Mouse (Mus musculus) erythroblast, embryonic 14.5 days (primary cell): ENCODE measurements around the gene Clec2h. TPM values are rescaled to one million over a fixed set of nuclear protein-coding genes. Genes with fewer than 3 reads are reported as not detected.
"Not testable (repeated sequence)": the region's sequence is repeated elsewhere in the genome, so short reads cannot be mapped to it uniquely, and the experiment has no call there.

Source experiments
- H3K27me3 ChIP-seq: 2 replicates; pipeline ENCODE4 v1.6.1; 2012; ENCODE audit warnings: inconsistent platforms; ENCODE audit not compliant: control insufficient read depth
- H3K36me3 ChIP-seq: 2 replicates; pipeline ENCODE4 v1.6.1; 2012; ENCODE audit warnings: mild to moderate bottlenecking, inconsistent platforms; ENCODE audit not compliant: control insufficient read depth
- H3K4me1 ChIP-seq: 2 replicates; pipeline ENCODE4 v1.6.1; 2012; ENCODE audit warnings: inconsistent platforms; ENCODE audit not compliant: control insufficient read depth
- H3K4me3 ChIP-seq: replicated peaks from 2 replicates; pipeline ENCODE3; 2012; ENCODE audit warnings: moderate library complexity, mild to moderate bottlenecking, inconsistent platforms
- H3K9me3 ChIP-seq: 2 replicates; pipeline ENCODE4 v1.6.1; 2012; ENCODE audit warnings: low read length, inconsistent platforms, mixed read lengths; ENCODE audit not compliant: control insufficient read depth
- GATA1 ChIP-seq: IDR thresholded peaks from 2 replicates; pipeline ENCODE4 v1.6.1; 2012; ENCODE audit warnings: low read length, inconsistent platforms, mixed read lengths
- TAL1 ChIP-seq: IDR thresholded peaks from 3 replicates; pipeline ENCODE4 v1.6.1; 2012; ENCODE audit warnings: low read length, inconsistent platforms, mixed read lengths
- polyA plus RNA-seq: library from polyadenylated mRNA; stranded (reverse); fragments of >175 nt; gene quantifications from 2 replicates; pipeline ENCODE4 v1.2.3, GENCODE M21; 2012

Clec2h gene
- polyA plus RNA-seq, 1 experiment, result not detected

- TF ChIP-seq GATA1 (no peak), TAL1 (no peak)
- Histone ChIP-seq H3K4me3 (no peak overlapping the region), H3K36me3 (no peaks in the 10 kb centered on the region), H3K27me3 (no peaks in the 10 kb centered on the region), H3K4me1 (no peaks in the 10 kb centered on the region), H3K9me3 (no peaks in the 10 kb centered on the region; the same call in 1 of the 2 replicates)
Measured at GRCm38 (mm10) chr6:128643999-128644398, 18.2 kb upstream of the Clec2h start.

DNA sequence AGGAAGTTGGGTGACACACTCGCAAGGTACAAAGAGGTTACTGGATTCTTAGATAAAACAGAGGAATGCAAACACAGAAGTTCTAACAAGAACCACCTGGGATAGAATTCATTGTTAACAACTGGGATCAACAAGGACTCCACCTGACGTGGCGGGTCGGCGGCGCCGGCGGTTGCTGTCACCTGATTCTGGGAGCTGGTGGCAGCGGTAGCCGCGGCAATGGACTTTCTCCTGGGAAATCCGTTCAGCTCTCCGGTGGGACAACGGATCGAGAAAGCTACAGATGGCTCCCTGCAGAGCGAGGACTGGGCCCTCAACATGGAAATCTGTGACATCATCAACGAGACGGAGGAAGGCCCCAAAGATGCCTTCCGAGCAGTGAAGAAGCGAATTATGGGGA lies 17.5 kb upstream of the Clec2h start:
- not testable (repeated sequence) for H3K4me1 ChIP-seq, H3K4me3 ChIP-seq, H3K9me3 ChIP-seq, H3K27me3 ChIP-seq, H3K36me3 ChIP-seq

GRCm38 (mm10) chr6:128645708-128646107 lies 16.5 kb upstream of the Clec2h start:
- H3K4me3 ChIP-seq, H3K4me1 ChIP-seq, H3K27me3 ChIP-seq, H3K9me3 ChIP-seq, H3K36me3 ChIP-seq: not testable (repeated sequence)

GRCm38 (mm10) chr6:128649681-128650080 lies 12.5 kb upstream of the Clec2h start:
- Histone ChIP-seq H3K27me3 (no peaks in the 10 kb centered on the region), H3K4me3 (no peak overlapping the region), H3K4me1 (0 out of 2 replicates have a peak, but pooled peaks cover 2% of the 10 kb centered on the region), H3K9me3 (no peaks in the 10 kb centered on the region; the same call in 1 of the 2 replicates), H3K36me3 (no peaks in the 10 kb centered on the region)
- TF ChIP-seq TAL1, result no peak
- no peak for TF ChIP-seq GATA1

DNA sequence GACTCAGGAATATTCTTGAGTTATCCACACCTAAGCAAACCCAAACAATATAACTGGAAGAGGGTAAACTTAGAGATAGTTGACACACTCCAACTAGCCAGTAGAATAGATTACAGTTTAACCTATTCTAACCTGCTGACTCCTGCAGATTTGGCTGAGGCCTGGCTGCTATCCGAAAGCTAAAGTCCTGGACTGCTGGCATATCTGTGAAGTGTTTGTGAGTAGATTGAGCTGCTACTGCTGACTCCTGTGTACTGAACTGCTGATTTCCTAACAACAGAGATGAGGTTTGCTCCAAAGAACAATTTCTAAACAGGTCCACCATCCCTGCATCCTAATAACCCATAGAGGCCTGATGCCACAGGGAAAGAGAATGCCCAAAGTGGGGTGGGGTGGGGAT lies 12.0 kb upstream of the Clec2h start:
- H3K9me3 ChIP-seq, result no peaks in the 10 kb centered on the region; the same call in 1 of the 2 replicates
- H3K4me1 ChIP-seq, result 0 out of 2 replicates have a peak, but pooled peaks cover 2% of the 10 kb centered on the region
- H3K27me3 ChIP-seq, result no peaks in the 10 kb centered on the region
- H3K4me3 ChIP-seq, result no peak overlapping the region
- no peaks in the 10 kb centered on the region for H3K36me3 ChIP-seq
- TF ChIP-seq TAL1 (no peak), GATA1 (no peak)

GRCm38 (mm10) chr6:128650827-128651226 lies 11.4 kb upstream of the Clec2h start:
- H3K27me3 ChIP-seq, H3K4me3 ChIP-seq, H3K4me1 ChIP-seq, H3K9me3 ChIP-seq, H3K36me3 ChIP-seq: not testable (repeated sequence)

DNA sequence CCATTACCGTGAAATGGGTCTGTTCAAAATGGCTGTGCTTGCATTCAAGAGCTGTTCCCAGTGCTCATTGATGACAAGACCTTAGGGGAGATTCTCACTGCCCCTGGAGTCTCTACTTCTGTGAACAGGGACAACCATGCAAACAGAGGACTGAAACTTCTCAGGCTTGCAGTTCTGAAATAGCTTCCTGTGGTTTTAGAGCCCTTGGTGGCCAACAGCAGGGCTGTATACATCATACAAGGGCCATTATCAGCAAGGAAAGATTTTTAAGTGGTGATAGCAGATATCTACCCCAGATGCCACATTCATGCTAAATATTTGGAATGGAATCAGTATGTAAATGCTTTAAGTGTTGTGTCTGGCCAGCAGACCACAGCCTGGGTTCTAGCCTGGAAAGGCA lies 9.2 kb upstream of the Clec2h start:
- no peaks in the 10 kb centered on the region for H3K36me3 ChIP-seq
- H3K27me3 ChIP-seq, result no peaks in the 10 kb centered on the region
- H3K4me1 ChIP-seq, result 0 out of 2 replicates have a peak, but pooled peaks cover 2% of the 10 kb centered on the region
- TF ChIP-seq TAL1 (no peak), GATA1 (no peak)
- H3K9me3 ChIP-seq, result no peaks in the 10 kb centered on the region
- H3K4me3 ChIP-seq, result no peak overlapping the region

DNA sequence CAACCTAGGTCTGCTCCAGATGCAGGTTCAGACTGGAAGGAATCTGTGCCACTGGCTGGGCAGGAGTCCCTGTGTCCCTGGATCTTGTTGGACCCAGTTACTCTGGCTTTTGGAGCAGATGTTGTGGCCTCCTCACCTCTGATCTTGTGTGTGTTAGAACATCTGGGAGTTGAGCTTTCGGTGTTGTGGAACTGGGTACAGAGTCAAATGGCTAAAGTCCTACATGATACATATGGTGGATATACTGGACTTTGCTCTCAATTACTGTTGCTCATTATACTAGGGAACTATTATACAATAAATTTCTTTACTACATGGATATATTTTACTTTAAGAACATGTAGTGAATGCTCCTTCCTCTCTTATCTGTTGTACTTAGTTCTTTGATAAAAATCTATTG lies 936 bp upstream of the Clec2h start:
- no peaks in the 10 kb centered on the region for H3K27me3 ChIP-seq
- TF ChIP-seq TAL1, result no peak
- TF ChIP-seq GATA1, result no peak
- no peaks in the 10 kb centered on the region for H3K4me1 ChIP-seq

GRCm38 (mm10) chr6:128669936-128670335 lies 7.8 kb downstream of the Clec2h start:
- H3K27me3 ChIP-seq, result no peaks in the 10 kb centered on the region
- TF ChIP-seq GATA1 (no peak), TAL1 (no peak)
- no peak overlapping the region for H3K4me3 ChIP-seq
- H3K9me3 ChIP-seq, result no peaks in the 10 kb centered on the region
- H3K4me1 ChIP-seq, result no peaks in the 10 kb centered on the region
- H3K36me3 ChIP-seq, result no peaks in the 10 kb centered on the region

More for the DNA sequence above, 936 bp upstream of the Clec2h start:
- Histone ChIP-seq H3K36me3 (no peaks in the 10 kb centered on the region), H3K4me3 (no peak overlapping the region), H3K9me3 (no peaks in the 10 kb centered on the region)

DNA sequence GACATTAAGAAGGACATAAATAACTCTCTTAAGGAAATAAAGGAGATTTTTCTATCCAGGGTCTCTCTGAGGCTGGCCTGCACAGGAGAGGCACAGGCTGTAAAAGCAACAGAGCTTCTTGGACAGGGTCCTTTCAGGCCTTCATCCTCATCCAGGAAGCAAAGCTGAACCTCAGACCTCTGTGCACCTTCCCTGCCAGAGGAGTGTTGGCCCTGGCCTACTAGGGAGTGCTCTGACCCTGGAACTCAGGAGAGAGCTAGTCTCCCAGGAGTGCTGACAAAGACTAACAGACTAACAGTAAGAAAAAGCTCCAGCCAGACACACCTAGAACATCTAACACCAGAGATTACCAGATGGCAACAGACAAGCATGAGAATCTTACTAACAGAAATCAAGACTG lies 17.4 kb downstream of the Clec2h start:
- no peak for TF ChIP-seq GATA1
- no peak for TF ChIP-seq TAL1
- Histone ChIP-seq H3K36me3 (no peaks in the 10 kb centered on the region), H3K9me3 (no peaks in the 10 kb centered on the region), H3K27me3 (no peaks in the 10 kb centered on the region), H3K4me3 (no peak overlapping the region), H3K4me1 (no peaks in the 10 kb centered on the region)
